In the genomic region with DNA sequence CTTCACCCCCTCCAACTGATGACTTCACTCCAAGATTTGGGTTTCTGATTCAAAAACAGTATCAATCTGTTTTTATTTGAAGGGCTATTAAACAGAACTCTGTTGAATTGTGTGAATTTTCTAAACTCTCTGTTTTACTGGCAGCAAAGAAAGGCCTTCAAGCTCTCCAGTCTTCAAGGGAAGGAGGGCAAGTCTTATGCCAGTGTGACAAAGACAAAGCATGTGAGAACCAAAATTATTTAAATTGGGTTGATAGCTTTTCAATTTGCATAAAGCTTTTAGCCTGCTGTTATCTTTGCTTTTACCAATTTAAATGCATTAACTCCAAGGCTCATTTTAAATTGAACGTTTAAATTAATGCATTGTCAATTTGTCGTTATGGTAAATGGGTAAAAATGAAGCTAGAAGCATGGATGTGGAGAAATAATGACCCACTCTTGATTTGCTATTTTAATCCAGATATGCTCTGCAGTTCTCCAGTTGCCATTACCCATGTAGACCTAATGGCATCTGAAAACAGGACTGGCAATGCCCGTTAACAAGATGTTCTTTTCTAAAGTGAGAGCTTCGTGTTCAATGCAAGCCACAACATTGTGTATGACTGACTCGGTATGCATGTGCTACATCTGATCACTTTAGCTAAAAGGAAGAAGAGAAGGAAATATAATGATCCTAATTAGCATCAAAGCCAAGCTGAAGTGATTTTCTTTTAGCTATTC, we compare ENCODE assay signal across 17 mouse cellular contexts.
"Had no signal": no experiment of that assay in that cellular context is flagged by ENCODE, and none has a peak within 500 bp of the region (broad histone marks: within the 10 kb centered on the region; RNA-seq: fewer than 3 reads in every experiment).

No protein-coding gene starts in this region.

- DNase-seq: kidney, adult 2 months; kidney, postnatal 10 days; kidney, postnatal 36 days; layer of hippocampus, postnatal 36 days; liver, embryonic 13.5 days; lung, adult 2 months; lung, postnatal 14 days; lung, postnatal 4 days; retina, postnatal 1 day; right cerebral cortex, postnatal 25 days; spleen, adult 18-20 months; thymus, adult 18-20 months; thymus, postnatal 36 days had no signal

- H3K9me3 ChIP-seq: kidney, embryonic 15.5 days; liver, embryonic 13.5 days; midbrain, embryonic 12.5 days; neural tube, embryonic 13.5 days had no signal

- H3K4me3 ChIP-seq: kidney, embryonic 15.5 days; left cerebral cortex, adult 2 months; liver, embryonic 13.5 days; midbrain, embryonic 12.5 days; neural tube, embryonic 13.5 days had no signal

- H3K9ac ChIP-seq: kidney, embryonic 15.5 days; liver, embryonic 13.5 days; midbrain, embryonic 12.5 days; neural tube, embryonic 13.5 days had no signal

- H3K27ac ChIP-seq: kidney, embryonic 15.5 days; left cerebral cortex, adult 2 months; liver, embryonic 13.5 days; midbrain, embryonic 12.5 days; neural tube, embryonic 13.5 days had no signal

- H3K27me3 ChIP-seq: kidney, embryonic 15.5 days; liver, embryonic 13.5 days; midbrain, embryonic 12.5 days; neural tube, embryonic 13.5 days had no signal

- H3K36me3 ChIP-seq: kidney, embryonic 15.5 days; liver, embryonic 13.5 days; midbrain, embryonic 12.5 days; neural tube, embryonic 13.5 days had no signal

- H3K4me2 ChIP-seq: kidney, embryonic 15.5 days; liver, embryonic 13.5 days; midbrain, embryonic 12.5 days; neural tube, embryonic 13.5 days had no signal

- H3K4me1 ChIP-seq: kidney, embryonic 15.5 days; liver, embryonic 13.5 days; midbrain, embryonic 12.5 days; neural tube, embryonic 13.5 days had no signal
